Mouse (Mus musculus) thymus, postnatal 4 days (tissue): ENCODE measurements around the gene Sult1c2.
"Not testable (repeated sequence)": the region's sequence is repeated elsewhere in the genome, so short reads cannot be mapped to it uniquely, and the experiment has no call there.

ENCODE experiments used
- DNase-seq: peaks from one replicate; pipeline ENCODE4 v3.0.0; 2021

The Sult1c2 gene

GRCm38 (mm10) chr17:53846206-53846605, at the start of gene Sult1c2:
Gene Sult1c2, minus strand, starts transcription at chr17:53846339.
- no peak for DNase-seq

GRCm38 (mm10) chr17:53879006-53879675, 33.0 kb upstream of the Sult1c2 start:
- DNase-seq: not testable (repeated sequence)

GRCm38 (mm10) chr17:53874433-53874832, 28.3 kb upstream of the Sult1c2 start:
- no peak for DNase-seq

GRCm38 (mm10) chr17:53872192-53872591, 26.1 kb upstream of the Sult1c2 start:
- DNase-seq: no peak

- DNase-seq: no peak
Observed at GRCm38 (mm10) chr17:53869931-53870330, 23.8 kb upstream of the Sult1c2 start.

- DNase-seq: no peak
Observed at GRCm38 (mm10) chr17:53865260-53865955, 19.3 kb upstream of the Sult1c2 start.

GRCm38 (mm10) chr17:53860548-53860947, 14.4 kb upstream of the Sult1c2 start:
- no peak for DNase-seq

- no peak for DNase-seq
Observed at GRCm38 (mm10) chr17:53854992-53855391, 8.9 kb upstream of the Sult1c2 start.

- DNase-seq: no peak
Observed at GRCm38 (mm10) chr17:53845796-53846195, 343 bp downstream of the Sult1c2 start.

GRCm38 (mm10) chr17:53833366-53833765, 12.8 kb downstream of the Sult1c2 start:
- DNase-seq: no peak

- DNase-seq: not testable (repeated sequence)
Observed at GRCm38 (mm10) chr17:53803974-53804373, 42.2 kb downstream of the Sult1c2 start.

- no peak for DNase-seq
Observed at GRCm38 (mm10) chr17:53783381-53783780, 62.8 kb downstream of the Sult1c2 start.
